Mouse (Mus musculus) kidney, adult 2 months (tissue): ENCODE measurements around the gene Hmcn2. TPM values are rescaled to one million over a fixed set of nuclear protein-coding genes. Genes with fewer than 3 reads are reported as not detected.

Source experiments
- DNase-seq: peaks from one replicate; pipeline ENCODE4 v3.0.0; 2021
- H3K27ac ChIP-seq: fragments of 200-500 bp; 2 replicates; pipeline ENCODE4 v1.5.1; 2012; ENCODE audit warnings: low read depth, low read length, control low read depth, inconsistent platforms; ENCODE audit not compliant: insufficient read depth
- H3K27me3 ChIP-seq: fragments of 200-500 bp; replicated peaks from 2 replicates; pipeline ENCODE4 v1.6.1; 2012; ENCODE audit warnings: mild to moderate bottlenecking, moderate library complexity, low read length, inconsistent platforms; ENCODE audit not compliant: control insufficient read depth, insufficient read depth
- H3K36me3 ChIP-seq: fragments of 200-500 bp; 2 replicates; pipeline ENCODE4 v1.6.1; 2012; ENCODE audit warnings: mild to moderate bottlenecking, moderate library complexity, low read length, inconsistent platforms; ENCODE audit not compliant: control insufficient read depth, insufficient read depth
- H3K4me1 ChIP-seq: fragments of 200-500 bp; 2 replicates; pipeline ENCODE4 v1.6.1; 2011; ENCODE audit warnings: low read length; ENCODE audit not compliant: control insufficient read depth, insufficient read depth
- H3K4me3 ChIP-seq: fragments of 200-500 bp; 2 replicates; pipeline ENCODE4 v1.5.1; 2011; ENCODE audit warnings: mild to moderate bottlenecking, low read depth, low read length, control low read depth; ENCODE audit not compliant: insufficient read depth
- CTCF ChIP-seq: fragments of 200-500 bp; conservative IDR thresholded peaks from 2 replicates; pipeline ENCODE4 v1.5.1; 2011; ENCODE audit warnings: low read depth, mild to moderate bottlenecking, control low read depth, low read length, moderate library complexity, mixed read lengths; ENCODE audit not compliant: insufficient read depth, insufficient read length
- POLR2A ChIP-seq: fragments of 200-500 bp; IDR thresholded peaks from one replicate; pipeline ENCODE4 v1.6.1; 2011; ENCODE audit warnings: low read depth, low read length, control low read depth
- WGBS: fragments of 180-500 bp; shearing (Covaris S2); methylation state at CpG from one replicate; pipeline ENCODE4 v1.1.7; 2018; 5-methylcytosine and 5-hydroxymethylcytosine counted together
- polyA plus RNA-seq: library from polyadenylated mRNA; depleted of rRNA; stranded (reverse); fragments of >200 nt; gene quantifications from 2 replicates; pipeline ENCODE4 v1.2.3, GENCODE M21; 2012

Hmcn2 gene
- polyA plus RNA-seq, 1 experiment: 14.3 TPM

DNA sequence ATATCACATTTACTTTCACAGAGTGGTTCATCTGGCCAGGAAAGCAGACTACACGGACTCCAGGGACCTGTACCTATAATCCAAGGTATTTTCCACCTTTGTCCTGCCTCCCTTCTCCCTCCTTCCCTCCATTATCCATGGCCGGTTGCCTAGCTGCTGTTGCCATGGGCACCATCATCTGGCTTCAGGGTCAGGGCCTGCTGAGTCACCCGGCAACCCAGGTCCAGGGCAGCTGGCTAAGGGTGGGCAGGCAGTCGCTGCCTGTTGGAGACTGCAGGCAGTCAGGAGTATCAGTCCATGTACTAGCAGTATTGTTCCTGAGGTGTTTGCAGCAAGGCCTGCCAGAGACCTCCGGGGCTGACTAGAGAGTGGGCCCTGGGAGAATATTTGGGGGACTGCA, 160.5 kb downstream of the Hmcn2 start:
- DNase-seq: no peak
- Histone ChIP-seq H3K27me3 (no peaks in the 10 kb centered on the region), H3K36me3 (peaks cover 13% of the 10 kb centered on the region; the same call in 1 of the 2 replicates), H3K27ac (no peak overlapping the region), H3K4me3 (peak overlapping the region; percentile 43), H3K4me1 (peaks cover 6% of the 10 kb centered on the region; the same call in 1 of the 2 replicates)
- TF ChIP-seq POLR2A (no peak), CTCF (no peak)
- 55% methylated on average over 5 of the region's 5 CpGs for WGBS

DNA sequence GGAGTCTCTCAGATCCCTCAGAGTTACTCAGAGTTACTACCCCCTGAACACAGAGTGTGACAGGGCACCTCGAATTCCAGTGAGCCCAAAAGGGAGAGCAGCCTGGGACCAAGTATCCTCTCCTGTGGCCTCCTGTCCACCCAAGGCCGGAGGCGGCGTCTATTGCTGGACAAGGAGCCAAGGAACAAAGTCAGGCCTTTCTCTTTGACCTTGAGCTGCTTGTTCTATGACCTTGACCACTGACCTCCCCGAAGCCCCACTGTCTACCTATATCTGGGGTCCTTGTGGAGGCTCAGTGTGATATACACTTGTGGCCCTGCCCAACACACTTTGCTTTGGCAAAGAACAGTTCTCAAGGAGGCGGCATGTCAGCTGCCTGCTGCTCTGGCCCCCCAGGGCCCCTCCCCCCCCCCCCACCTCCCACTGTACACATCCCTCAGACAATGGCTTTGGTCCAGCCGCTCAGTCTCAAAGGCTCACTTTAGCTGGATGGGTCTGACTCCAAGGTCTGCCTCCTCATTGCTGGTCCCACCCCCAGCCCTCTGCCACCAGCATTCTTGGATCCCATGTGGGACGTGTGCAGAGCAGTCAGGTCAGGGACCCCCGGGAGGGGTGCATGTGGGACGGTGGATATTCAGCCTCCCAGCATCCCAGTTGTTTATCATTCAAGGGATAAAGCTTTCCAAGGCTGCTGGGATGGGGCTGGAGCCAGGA, 162.0 kb downstream of the Hmcn2 start:
- H3K4me1 ChIP-seq: peaks cover 6% of the 10 kb centered on the region; the same call in 1 of the 2 replicates
- H3K27me3 ChIP-seq: no peaks in the 10 kb centered on the region
- peaks cover 13% of the 10 kb centered on the region; the same call in 1 of the 2 replicates for H3K36me3 ChIP-seq
- 47% methylated on average over 10 of the region's 10 CpGs for WGBS
- no peak for DNase-seq
- peak overlapping the region; percentile 20; the same call in 1 of the 2 replicates for H3K4me3 ChIP-seq
- H3K27ac ChIP-seq: no peak overlapping the region
- no peak for TF ChIP-seq CTCF
- no peak for TF ChIP-seq POLR2A

DNA sequence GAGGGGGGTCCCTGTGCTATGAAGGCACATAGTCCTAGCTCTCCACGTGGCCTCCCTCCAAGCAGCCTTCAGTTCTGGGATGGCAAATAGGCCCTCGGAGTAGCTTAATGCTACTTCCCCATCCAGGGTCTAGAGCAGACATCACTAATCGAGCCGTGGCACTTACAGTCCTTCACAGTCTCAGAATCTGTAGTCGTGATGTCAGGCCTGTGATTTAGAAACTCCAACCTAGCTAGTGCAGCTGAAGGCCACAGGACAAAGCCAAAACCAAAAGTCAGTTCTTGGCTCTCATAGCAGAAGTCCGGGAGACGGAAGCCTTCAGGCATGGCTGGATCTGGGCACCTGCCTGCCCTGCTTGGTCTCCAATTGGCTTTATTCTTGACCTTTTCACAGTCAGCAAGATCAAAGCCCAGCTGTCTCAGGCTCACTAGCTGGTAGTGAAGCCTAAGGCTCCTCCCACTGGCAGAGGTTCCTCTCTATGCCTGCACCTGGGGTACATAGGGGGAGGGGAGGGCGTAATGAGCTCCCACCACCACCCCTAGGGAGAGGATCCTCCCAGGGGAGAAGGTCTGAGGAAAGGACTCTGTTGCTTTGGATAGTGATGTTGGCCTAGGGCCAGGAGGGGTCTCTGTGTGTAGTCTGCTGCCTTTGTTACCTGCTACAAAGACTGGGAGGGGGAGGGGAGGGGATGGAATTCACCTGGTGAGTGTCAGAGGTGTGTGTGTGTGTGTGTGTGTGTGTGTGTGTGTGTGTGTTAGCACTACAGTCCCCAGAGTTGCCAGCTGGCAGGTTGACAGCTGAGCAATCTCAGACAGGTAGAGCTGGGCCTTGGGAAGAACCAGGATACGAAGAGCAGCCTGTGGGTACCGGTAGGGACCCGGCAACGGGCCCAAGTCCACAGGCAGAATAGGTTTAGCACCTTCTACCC, 163.3 kb downstream of the Hmcn2 start:
- TF ChIP-seq CTCF: no peak
- TF ChIP-seq POLR2A: no peak
- peaks cover 14% of the 10 kb centered on the region; the same call in 1 of the 2 replicates for H3K36me3 ChIP-seq
- no peak overlapping the region for H3K27ac ChIP-seq
- 52% methylated on average over 12 of the region's 12 CpGs for WGBS
- H3K4me1 ChIP-seq: peaks cover 6% of the 10 kb centered on the region; the same call in 1 of the 2 replicates
- peak overlapping the region; percentile 11; the same call in 1 of the 2 replicates for H3K4me3 ChIP-seq
- no peaks in the 10 kb centered on the region for H3K27me3 ChIP-seq
- DNase-seq: peak; percentile 59

DNA sequence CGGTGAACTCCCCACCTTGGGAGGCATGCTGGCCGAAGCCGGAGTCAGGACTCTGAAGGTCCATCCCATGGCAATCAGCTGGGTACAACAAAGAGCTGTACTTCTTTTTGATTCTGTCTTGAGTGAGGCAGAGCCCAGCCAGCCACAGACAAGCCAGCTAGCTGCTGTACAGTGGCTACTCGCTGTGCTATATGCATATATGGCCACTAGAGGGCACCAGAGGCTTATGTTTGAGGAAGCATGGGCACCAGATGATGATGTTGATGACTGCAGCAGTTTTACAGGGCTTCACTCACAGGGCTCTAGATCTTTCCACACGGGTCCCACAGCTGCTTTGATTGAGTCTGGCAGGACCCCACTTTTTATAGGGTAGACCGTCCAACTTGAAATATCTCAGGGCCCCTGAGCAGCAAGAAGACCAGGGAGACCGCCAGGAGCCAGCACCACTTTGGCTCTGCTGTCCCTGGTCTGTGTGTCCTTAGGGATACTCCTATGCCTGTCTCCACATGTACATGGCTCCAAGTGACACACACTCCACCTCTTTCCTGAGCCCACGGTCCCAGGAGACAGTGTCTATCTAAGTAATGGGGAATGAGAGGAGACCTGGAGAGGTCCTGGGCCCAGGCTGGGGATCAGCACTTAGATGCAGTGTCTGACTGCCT, 168.8 kb downstream of the Hmcn2 start:
- 20% methylated on average over 8 of the region's 8 CpGs for WGBS
- no peak overlapping the region for H3K4me3 ChIP-seq
- H3K27me3 ChIP-seq: no peaks in the 10 kb centered on the region
- peaks cover 15% of the 10 kb centered on the region; the same call in 1 of the 2 replicates for H3K36me3 ChIP-seq
- no peaks in the 10 kb centered on the region for H3K4me1 ChIP-seq
- no peak overlapping the region for H3K27ac ChIP-seq
- TF ChIP-seq CTCF (peak; percentile 93), POLR2A (no peak)
- peak; percentile 87 for DNase-seq

DNA sequence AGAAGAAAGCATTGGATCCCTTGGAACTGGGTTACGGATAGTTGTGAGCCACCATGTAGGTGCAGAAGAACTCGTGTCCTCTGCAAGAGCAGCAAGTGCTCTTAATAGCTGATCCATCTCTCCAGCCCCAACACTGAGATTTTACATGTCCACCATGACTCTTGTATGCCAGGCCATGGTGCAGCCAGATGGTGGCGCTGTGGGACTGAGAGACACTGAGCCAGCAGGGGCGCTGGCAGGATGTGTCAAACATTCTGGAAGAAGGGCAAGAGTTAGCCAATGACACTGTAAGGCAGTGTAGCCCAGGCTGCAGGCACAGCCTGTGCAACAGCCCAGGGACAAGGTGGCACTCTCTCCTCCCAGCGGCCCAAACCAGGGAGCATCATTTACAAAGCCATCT, 170.0 kb downstream of the Hmcn2 start:
- peak; percentile 60 for DNase-seq
- Histone ChIP-seq H3K4me3 (no peak overlapping the region), H3K4me1 (no peaks in the 10 kb centered on the region), H3K36me3 (peaks cover 13% of the 10 kb centered on the region; the same call in 1 of the 2 replicates), H3K27ac (no peak overlapping the region), H3K27me3 (no peaks in the 10 kb centered on the region)
- 20% methylated on average over 5 of the region's 5 CpGs for WGBS
- peak; percentile 81 for TF ChIP-seq CTCF
- no peak for TF ChIP-seq POLR2A

DNA sequence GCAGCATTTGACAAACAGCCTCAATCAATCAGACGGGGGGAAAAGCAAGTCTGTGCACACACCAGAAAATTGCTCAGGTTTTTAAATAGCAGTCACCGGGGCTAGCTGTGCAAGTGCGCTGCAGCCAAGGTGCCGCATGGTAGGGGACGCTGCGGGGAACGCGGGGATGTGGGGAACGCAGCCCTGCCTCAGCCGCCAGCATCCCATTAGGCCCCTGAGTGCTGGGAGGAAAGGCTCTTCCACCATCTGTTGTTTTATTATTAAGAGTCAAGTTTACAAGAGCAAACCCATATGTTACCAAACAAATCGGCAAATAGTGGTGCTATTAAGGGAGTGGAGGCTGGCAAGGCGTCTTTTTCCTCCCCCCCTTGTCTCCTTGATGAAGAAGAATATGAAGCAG, 175.0 kb downstream of the Hmcn2 start:
- no peak for DNase-seq
- Histone ChIP-seq H3K4me3 (no peak overlapping the region), H3K27me3 (no peaks in the 10 kb centered on the region), H3K27ac (no peak overlapping the region), H3K4me1 (no peaks in the 10 kb centered on the region), H3K36me3 (peaks cover 13% of the 10 kb centered on the region)
- WGBS: 55% methylated on average over 12 of the region's 12 CpGs
- TF ChIP-seq POLR2A (no peak), CTCF (no peak)
